Mouse (Mus musculus) T-cell, adult 66 days (primary cell): ENCODE measurements around the gene Vmn2r32. TPM values are rescaled to one million over a fixed set of nuclear protein-coding genes. Genes with fewer than 3 reads are reported as not detected.

Source experiments
- total RNA-seq, 2 experiments: library from RNA; stranded (reverse); gene quantifications; 3 replicates in 1 of 2; 4 replicates in 1 of 2; pipeline ENCODE4 v1.2.4; 2023

Gene Vmn2r32
- not detected for total RNA-seq

DNA sequence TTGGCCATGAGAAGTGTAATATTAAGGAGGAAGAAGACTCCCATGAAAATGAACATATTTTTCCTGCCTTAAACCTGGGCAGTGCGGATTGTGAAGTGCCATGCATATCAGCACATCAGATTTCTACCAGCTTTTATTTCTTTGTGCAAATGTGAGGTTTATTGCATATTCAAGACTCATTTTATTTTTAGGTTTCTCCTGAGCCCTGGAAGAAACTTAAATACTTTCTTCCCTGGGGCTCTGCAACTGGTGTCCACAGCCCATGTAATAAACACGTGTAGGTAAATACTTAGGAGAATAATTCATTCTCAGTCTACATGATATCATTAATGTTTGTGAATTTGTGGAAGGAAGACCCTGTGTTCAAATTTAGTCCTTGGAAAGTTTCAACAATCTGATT, at the start of gene Vmn2r32:
Gene Vmn2r32, minus strand, starts transcription at position 101 of the 400 bp plus-strand sequence.

Other genes starting within 250 kb of the Vmn2r32 start
- under 1 TPM in 1 of 2 experiments, not detected in 1; 0.41 TPM for gene Vmn2r29, start 232.7 kb downstream of the Vmn2r32 start, total RNA-seq
- 1 to 10 TPM in 1 of 2 experiments, under 1 TPM in 1; 0.92 to 2.2 TPM for gene Gm45844, start 201.7 kb downstream of the Vmn2r32 start, total RNA-seq
- gene Clcn4, start 179.2 kb downstream of the Vmn2r32 start, total RNA-seq: 10 to 100 TPM; 45.1 to 45.9 TPM
- not detected for gene Vmn2r30, start 142.4 kb downstream of the Vmn2r32 start, total RNA-seq
- gene Gm45783, start 105.4 kb downstream of the Vmn2r32 start, total RNA-seq: not detected
- gene Vmn2r31, start 80.3 kb downstream of the Vmn2r32 start, total RNA-seq: not detected
- gene Vmn2r33, start 86.8 kb upstream of the Vmn2r32 start, total RNA-seq: not detected
- not detected for gene Vmn2r34, start 209.5 kb upstream of the Vmn2r32 start, total RNA-seq